Mouse (Mus musculus) neural tube, embryonic 13.5 days (tissue): ENCODE data around the gene Tbr1. TPM values are rescaled to one million over a fixed set of nuclear protein-coding genes. Genes with fewer than 3 reads are reported as not detected.

Source experiments
- ATAC-seq: fragments of 200-750 bp; cut with Nextera tagmentation; 2 replicates; pipeline ENCODE4 v1.8.0; 2017; ENCODE audit warnings: low read depth, mild to moderate bottlenecking, moderate TSS enrichment, moderate library complexity
- H3K27ac ChIP-seq: fragments of 300-500 bp; sonication (generic); replicated peaks from 2 replicates; pipeline ENCODE4 v1.5.1; 2015; ENCODE audit warnings: moderate library complexity, mild to moderate bottlenecking, inconsistent platforms
- H3K27me3 ChIP-seq: fragments of 300-500 bp; sonication (generic); 2 replicates; pipeline ENCODE4 v1.6.1; 2015; ENCODE audit warnings: mild to moderate bottlenecking, inconsistent platforms
- H3K36me3 ChIP-seq: fragments of 300-500 bp; sonication (generic); 2 replicates; pipeline ENCODE4 v1.6.1; 2015; ENCODE audit warnings: mild to moderate bottlenecking, inconsistent platforms
- H3K4me1 ChIP-seq: fragments of 300-500 bp; sonication (generic); replicated peaks from 2 replicates; pipeline ENCODE4 v1.6.1; 2015; ENCODE audit warnings: inconsistent platforms
- H3K4me2 ChIP-seq: fragments of 300-500 bp; sonication (generic); 2 replicates; pipeline ENCODE4 v1.6.1; 2015; ENCODE audit warnings: inconsistent platforms, mild to moderate bottlenecking, moderate library complexity
- H3K4me3 ChIP-seq: fragments of 300-500 bp; sonication (generic); 2 replicates; pipeline ENCODE4 v1.5.1; 2015; ENCODE audit warnings: mild to moderate bottlenecking, inconsistent platforms
- H3K9ac ChIP-seq: fragments of 300-500 bp; sonication (generic); 2 replicates; pipeline ENCODE4 v1.6.1; 2015; ENCODE audit warnings: moderate library complexity, mild to moderate bottlenecking, inconsistent platforms
- H3K9me3 ChIP-seq: fragments of 300-500 bp; sonication (generic); 2 replicates; pipeline ENCODE4 v1.6.1; 2016; ENCODE audit warnings: inconsistent platforms
- WGBS: fragments of 180-500 bp; shearing (Covaris S2); methylation state at CpG from one replicate; pipeline ENCODE4 v1.1.7; 2015; 5-methylcytosine and 5-hydroxymethylcytosine counted together
- polyA plus RNA-seq: library from polyadenylated mRNA; unstranded; fragments of >200 nt; fragmentation: Nextera tagmentation; extraction: Ambion mirVana; gene quantifications from 2 replicates; pipeline ENCODE4 v1.2.1, GENCODE M21; 2015

Tbr1 gene
- polyA plus RNA-seq, result 0.07 and 0.33 TPM in 2 replicates

DNA sequence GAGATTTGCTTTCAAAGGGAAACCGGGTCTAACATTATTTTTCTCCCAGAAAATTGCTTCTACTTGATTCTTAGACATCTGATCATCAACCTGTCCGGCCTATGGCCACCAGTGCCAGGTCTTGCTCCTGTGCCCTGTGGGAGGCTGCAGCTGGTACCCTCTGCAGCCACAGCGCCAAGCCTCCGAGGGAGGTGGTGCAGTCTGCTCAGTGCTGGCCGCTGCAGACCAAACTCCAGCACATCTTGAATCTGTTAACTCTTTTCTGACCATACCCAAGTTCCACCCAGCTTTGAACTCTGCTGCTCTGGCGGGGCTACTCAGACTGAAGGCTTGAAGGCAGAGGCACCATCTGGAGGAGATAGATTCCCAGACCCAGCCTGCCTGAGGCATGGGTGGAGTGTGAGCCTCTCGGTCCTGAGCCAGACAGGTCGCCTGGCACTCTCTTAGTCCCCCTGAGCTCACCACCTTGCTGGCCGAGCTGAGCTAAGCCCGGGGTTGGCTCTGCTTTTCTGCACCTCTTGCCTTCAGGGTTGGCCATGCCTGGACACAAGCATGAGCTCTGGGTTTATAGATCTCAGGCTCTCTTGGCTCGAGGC lies at the start of gene Tbr1:
Gene Tbr1, plus strand, starts transcription at position 275 of the 596 bp plus-strand sequence.
- ATAC-seq, result peak; percentile 29; the same call in 1 of the 2 replicates
- H3K27ac ChIP-seq, result no peak within 1 kb of the TSS
- H3K27me3 ChIP-seq, result peaks cover 70% of the 10 kb centered on the region
- no peaks in the 10 kb centered on the region for H3K9me3 ChIP-seq
- H3K4me1 ChIP-seq, result peaks cover 32% of the 10 kb centered on the region
- H3K4me2 ChIP-seq, result no peak within 1 kb of the TSS
- no peak within 1 kb of the TSS for H3K9ac ChIP-seq
- H3K36me3 ChIP-seq, result no peaks in the 10 kb centered on the region
- no peak within 1 kb of the TSS for H3K4me3 ChIP-seq
- 7% methylated on average over 11 of the region's 11 CpGs for WGBS

DNA sequence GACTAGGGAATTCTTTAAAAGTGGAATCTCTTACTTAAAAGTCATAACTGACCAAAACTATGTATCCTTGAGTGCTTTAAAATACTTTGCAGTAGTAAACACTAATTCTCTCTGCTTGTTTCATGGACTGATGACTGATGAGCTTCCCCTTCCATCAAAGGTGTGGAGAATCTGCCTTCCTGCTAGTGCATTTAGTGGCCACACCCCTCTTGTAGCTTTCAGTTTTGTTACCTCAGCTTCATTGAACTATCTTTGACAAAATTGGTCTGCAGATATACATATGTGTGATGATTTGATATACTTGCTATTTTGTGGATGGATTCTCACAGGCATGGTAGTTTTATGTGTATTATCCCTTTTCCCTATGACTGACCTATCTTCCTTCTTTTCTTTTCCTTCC lies 47.7 kb upstream of the Tbr1 start:
- H3K4me2 ChIP-seq, result no peak overlapping the region
- no peaks in the 10 kb centered on the region for H3K36me3 ChIP-seq
- H3K27ac ChIP-seq, result no peak overlapping the region
- ATAC-seq, result no peak
- H3K9ac ChIP-seq, result no peak overlapping the region
- no peaks in the 10 kb centered on the region for H3K27me3 ChIP-seq
- no peaks in the 10 kb centered on the region; the same call in 1 of the 2 replicates for H3K4me1 ChIP-seq
- H3K4me3 ChIP-seq, result no peak overlapping the region
- H3K9me3 ChIP-seq, result no peaks in the 10 kb centered on the region

DNA sequence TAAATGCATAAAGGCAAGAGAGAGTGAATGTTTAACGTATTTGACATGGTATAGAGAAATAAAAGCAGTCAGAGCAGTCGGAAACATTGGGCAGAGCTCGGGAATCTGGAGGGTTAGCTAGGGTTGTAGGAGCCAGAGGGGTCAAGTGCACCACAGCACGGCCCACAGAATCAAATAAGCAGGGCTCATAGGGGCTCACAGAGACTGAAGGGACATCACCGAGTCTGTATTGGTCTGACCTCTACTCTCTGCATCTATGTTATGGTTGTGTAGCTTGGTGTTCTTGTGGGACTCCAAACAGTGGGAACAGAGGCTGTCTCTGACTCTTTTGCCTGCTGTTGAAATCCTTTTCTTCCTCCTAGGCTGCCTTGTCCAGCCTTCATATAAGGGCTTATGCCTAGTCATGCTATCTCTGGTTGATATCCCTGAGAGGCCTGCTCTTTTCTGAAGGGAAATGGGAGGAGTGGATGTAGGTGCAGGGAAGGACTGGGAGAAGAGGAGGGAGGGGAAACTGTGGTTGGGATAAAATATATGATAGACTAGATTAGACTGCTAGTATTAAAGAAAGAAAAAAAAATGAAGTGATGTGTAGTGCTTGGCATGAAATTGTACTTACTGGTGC lies 43.4 kb upstream of the Tbr1 start:
- WGBS, result 86% methylated on average over 5 of the region's 5 CpGs
- H3K9ac ChIP-seq, result no peak overlapping the region
- no peaks in the 10 kb centered on the region for H3K27me3 ChIP-seq
- no peaks in the 10 kb centered on the region for H3K9me3 ChIP-seq
- no peaks in the 10 kb centered on the region for H3K36me3 ChIP-seq
- H3K4me3 ChIP-seq, result no peak overlapping the region
- H3K4me1 ChIP-seq, result no peaks in the 10 kb centered on the region
- no peak overlapping the region for H3K4me2 ChIP-seq
- no peak overlapping the region for H3K27ac ChIP-seq
- ATAC-seq, result no peak

DNA sequence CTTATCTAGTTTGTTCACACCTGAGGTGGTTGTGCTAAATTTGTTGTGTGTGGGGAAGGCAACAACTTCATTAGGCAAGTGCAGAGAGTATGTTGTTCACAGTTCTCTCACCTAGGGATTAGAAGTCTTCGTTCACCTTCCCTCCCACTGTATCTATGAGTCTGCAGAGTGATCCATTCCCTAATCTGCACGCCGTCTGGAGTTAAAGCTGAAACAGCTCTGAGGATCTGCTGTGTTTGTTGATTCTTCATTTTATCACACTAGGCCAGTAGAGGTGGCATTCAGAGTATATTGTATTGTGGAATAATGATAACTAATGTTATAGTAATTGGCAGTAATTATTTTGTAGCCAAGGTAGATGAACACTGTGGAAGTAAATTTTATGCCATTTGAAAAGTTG lies 42.7 kb upstream of the Tbr1 start:
- Histone ChIP-seq H3K27me3 (no peaks in the 10 kb centered on the region), H3K36me3 (no peaks in the 10 kb centered on the region), H3K4me3 (no peak overlapping the region), H3K4me1 (no peaks in the 10 kb centered on the region), H3K4me2 (no peak overlapping the region), H3K9ac (no peak overlapping the region), H3K27ac (no peak overlapping the region), H3K9me3 (no peaks in the 10 kb centered on the region)
- no peak for ATAC-seq
- WGBS, result 91% methylated on average over 3 of the region's 3 CpGs

DNA sequence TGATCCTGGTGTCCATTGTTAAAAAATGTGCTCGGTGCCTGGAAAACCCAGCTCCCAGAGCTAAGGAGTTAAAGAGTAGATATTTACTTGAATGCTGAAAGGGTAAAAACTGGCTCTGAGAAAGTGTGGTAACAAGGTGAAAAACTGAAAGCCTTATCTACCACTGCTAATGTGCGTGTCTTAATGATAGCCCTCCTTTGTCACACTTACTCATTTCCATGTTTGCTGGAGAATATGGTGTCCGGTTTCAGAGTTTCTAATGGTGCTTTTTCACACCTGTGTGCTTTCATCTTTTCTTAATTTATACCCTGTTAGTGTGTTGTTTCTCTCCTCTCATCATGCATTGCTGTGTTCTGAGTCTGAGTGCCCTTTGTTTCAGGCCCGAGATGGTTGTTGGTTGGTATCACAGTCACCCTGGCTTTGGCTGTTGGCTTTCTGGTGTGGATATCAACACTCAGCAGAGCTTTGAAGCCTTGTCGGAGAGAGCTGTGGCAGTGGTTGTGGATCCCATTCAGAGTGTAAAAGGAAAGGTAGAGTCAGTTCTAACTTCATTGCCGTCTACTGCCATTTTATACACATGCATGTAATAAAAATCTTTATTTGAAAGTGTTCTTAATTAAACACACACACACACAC lies 38.1 kb upstream of the Tbr1 start:
- WGBS, result 80% methylated on average over 6 of the region's 6 CpGs
- Histone ChIP-seq H3K4me2 (no peak overlapping the region), H3K36me3 (no peaks in the 10 kb centered on the region), H3K4me1 (no peaks in the 10 kb centered on the region), H3K27me3 (no peaks in the 10 kb centered on the region), H3K9ac (no peak overlapping the region), H3K27ac (no peak overlapping the region), H3K4me3 (no peak overlapping the region), H3K9me3 (no peaks in the 10 kb centered on the region)
- ATAC-seq, result no peak

DNA sequence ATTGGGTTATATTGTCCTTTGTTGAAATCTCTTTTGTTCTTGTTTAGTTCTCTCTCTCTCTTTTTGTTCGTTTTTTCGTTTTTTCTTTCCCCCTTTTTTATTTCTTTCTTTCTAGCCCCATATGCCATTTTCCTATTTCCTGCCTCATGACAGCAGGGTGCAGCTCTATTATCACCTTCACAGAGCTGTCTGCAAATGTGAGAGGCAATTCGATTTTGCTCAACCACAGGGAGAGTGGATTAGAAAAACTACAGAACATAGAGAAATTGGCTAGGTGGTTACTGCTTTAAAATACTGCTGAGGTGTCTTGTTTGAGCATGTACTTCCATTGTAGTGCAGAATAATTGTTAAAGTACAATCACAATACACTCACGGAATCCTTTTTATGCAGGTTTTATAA lies 37.2 kb upstream of the Tbr1 start:
- Histone ChIP-seq H3K4me3 (no peak overlapping the region), H3K27me3 (no peaks in the 10 kb centered on the region), H3K27ac (peak overlapping the region; percentile 56; the same call in 1 of the 2 replicates), H3K4me2 (no peak overlapping the region), H3K4me1 (no peaks in the 10 kb centered on the region), H3K9me3 (no peaks in the 10 kb centered on the region), H3K36me3 (no peaks in the 10 kb centered on the region), H3K9ac (no peak overlapping the region)
- no peak for ATAC-seq
- WGBS, result 48% methylated on average over 4 of the region's 4 CpGs

DNA sequence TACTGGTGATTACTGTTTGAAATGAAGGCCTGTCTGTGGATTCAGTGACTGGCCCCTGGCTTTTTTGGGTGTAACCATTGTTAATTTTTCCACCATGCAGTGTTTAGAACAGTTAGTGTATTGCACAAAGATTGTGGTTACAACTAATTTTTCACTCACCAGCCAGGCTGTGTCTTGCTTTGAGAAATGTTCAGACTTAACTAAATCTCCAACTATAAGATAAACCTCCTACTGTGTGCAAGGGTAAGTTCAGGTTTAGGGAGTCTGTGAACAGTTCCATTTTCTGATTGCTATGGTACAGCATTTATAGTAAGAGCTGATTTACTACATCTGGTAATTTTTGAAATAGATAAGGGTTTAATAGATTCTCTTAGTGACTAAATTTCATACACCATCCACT lies 21.9 kb upstream of the Tbr1 start:
- H3K36me3 ChIP-seq, result peaks cover 13% of the 10 kb centered on the region
- no peaks in the 10 kb centered on the region for H3K4me1 ChIP-seq
- H3K27ac ChIP-seq, result no peak overlapping the region
- no peak for ATAC-seq
- no peak overlapping the region for H3K4me2 ChIP-seq
- no peaks in the 10 kb centered on the region for H3K27me3 ChIP-seq
- no peak overlapping the region for H3K9ac ChIP-seq
- H3K4me3 ChIP-seq, result no peak overlapping the region
- H3K9me3 ChIP-seq, result no peaks in the 10 kb centered on the region

DNA sequence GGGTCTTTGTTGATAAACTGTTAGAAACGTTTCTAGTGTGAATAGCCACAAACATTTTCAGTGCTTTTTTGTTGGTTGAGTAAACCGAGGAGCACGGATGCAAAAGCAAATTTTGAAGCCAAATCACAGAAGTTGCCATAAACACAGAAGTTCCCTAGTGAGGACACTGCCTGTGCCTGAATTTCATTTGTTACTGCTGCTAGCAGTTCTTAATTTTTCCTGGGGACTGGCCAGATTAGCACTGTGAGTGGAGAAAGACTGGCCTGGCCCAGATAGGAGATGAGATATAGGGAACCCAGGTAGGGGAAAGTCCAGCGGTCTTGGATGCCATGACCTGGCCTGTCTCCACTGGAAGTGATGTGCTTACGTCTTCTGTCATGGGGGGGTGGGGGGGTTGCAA lies 7.8 kb upstream of the Tbr1 start:
- 80% methylated on average over 5 of the region's 5 CpGs for WGBS
- ATAC-seq, result no peak

DNA sequence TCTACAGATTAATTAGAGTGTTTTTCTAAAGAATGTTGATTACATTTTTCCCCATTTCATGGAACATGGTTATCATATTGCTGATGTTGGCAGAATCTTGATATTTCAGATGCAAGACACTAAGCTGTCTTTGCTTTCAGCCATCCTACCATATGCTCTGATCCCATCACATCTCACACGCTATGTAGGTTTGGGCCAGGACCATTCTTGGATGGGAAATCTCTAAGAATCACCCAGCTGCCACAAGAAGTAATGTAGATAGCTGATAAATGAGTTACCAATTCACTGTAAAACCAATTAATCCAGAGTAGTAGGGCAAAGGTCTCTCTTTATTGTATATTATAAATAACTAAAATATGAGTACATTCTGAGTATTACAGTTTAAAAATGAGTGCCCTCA lies 4.7 kb upstream of the Tbr1 start:
- H3K4me1 ChIP-seq, result peaks cover 5% of the 10 kb centered on the region; the same call in 1 of the 2 replicates
- H3K9me3 ChIP-seq, result no peaks in the 10 kb centered on the region
- H3K4me3 ChIP-seq, result no peak overlapping the region
- H3K27ac ChIP-seq, result no peak overlapping the region
- H3K4me2 ChIP-seq, result no peak overlapping the region
- WGBS, result 98% methylated on average over 1 of the region's 1 CpGs
- peaks cover 24% of the 10 kb centered on the region for H3K27me3 ChIP-seq
- H3K36me3 ChIP-seq, result no peaks in the 10 kb centered on the region
- no peak overlapping the region for H3K9ac ChIP-seq
- ATAC-seq, result no peak

More for the DNA sequence above, 7.8 kb upstream of the Tbr1 start:
- H3K36me3 ChIP-seq, result no peaks in the 10 kb centered on the region
- H3K4me2 ChIP-seq, result no peak overlapping the region
- H3K4me1 ChIP-seq, result no peaks in the 10 kb centered on the region
- no peak overlapping the region for H3K4me3 ChIP-seq
- H3K9ac ChIP-seq, result no peak overlapping the region
- H3K27me3 ChIP-seq, result no peaks in the 10 kb centered on the region
- no peak overlapping the region for H3K27ac ChIP-seq
- no peaks in the 10 kb centered on the region for H3K9me3 ChIP-seq

DNA sequence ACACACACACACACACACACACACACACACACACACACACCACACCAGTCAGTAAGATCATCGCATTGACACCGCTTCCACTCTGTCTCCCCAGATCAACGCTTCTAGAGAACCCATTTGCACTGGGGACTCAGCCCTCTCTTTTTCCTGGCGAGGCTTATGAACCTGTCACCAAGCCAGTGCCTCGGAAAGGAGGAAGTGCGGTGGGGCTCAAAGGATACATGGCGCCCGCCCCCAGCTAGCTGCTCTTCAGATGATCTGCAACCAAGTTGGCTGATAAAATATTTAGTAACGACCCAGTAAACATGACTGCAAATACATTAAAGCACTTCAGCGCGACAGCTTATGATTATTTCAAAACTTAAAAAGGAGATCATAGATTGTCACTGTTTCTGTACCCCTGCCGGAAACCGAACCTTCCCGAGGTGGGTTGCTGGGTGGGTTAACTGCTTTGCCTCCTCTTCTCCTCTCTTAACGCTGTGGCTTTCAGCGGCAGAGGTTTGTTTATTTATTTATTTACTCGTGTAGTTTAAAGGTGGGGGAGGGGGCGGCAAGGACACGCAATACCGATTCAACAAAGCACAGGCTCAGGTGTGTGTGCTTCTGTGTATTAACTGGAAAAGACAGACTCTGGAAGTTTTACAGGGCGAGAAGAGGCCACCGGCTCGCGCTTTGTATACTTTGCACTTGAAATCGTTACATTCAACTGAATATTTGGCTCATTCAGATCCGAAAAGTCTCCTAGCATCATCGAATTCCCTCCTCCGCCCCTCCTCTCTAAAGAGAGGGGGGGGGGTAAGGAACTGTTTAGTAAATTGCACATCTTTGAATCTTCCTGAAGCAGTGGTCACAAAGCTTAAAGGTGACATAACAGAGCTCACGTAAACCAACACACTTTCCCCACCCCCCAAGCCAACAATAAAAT lies 975 bp downstream of the Tbr1 start:
- H3K9ac ChIP-seq, result no peak overlapping the region
- H3K27me3 ChIP-seq, result peaks cover 77% of the 10 kb centered on the region
- no peaks in the 10 kb centered on the region for H3K36me3 ChIP-seq
- no peak overlapping the region for H3K4me3 ChIP-seq
- no peak overlapping the region for H3K27ac ChIP-seq
- H3K9me3 ChIP-seq, result no peaks in the 10 kb centered on the region
- 2% methylated on average over 28 of the region's 29 CpGs for WGBS
- ATAC-seq, result no peak
- H3K4me1 ChIP-seq, result peaks cover 32% of the 10 kb centered on the region
- H3K4me2 ChIP-seq, result no peak overlapping the region

DNA sequence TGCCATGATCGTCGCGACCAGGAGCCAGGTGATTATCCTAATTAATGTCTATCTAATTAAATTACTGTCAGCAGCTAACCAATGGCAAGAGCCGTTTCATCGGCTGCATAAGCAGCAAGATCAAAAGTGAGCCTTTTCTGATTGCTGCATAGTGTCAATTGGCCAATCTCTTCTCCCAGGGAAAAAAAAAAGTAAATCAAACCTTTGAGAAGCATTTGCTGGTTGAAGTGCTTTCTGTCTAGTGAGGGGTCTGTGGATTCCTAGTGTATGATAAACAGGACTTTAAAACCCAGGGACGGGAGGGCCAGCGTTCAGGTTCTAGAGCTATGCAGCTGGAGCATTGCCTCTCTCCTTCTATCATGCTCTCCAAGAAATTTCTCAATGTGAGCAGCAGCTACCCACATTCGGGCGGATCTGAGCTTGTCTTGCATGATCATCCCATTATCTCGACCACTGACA lies 1.7 kb downstream of the Tbr1 start:
- peaks cover 84% of the 10 kb centered on the region for H3K27me3 ChIP-seq
- no peak overlapping the region for H3K27ac ChIP-seq

More for the DNA sequence above, 1.7 kb downstream of the Tbr1 start:
- Histone ChIP-seq H3K36me3 (no peaks in the 10 kb centered on the region), H3K9me3 (no peaks in the 10 kb centered on the region), H3K9ac (no peak overlapping the region), H3K4me2 (no peak overlapping the region), H3K4me3 (no peak overlapping the region), H3K4me1 (peaks cover 32% of the 10 kb centered on the region)
- no peak for ATAC-seq
- 2% methylated on average over 10 of the region's 10 CpGs for WGBS
